Mouse (Mus musculus) small intestine, adult 2 months (tissue): ENCODE results near the gene Lif.

Source experiments
- CTCF ChIP-seq: fragments of 200-500 bp; IDR thresholded peaks from 2 replicates; pipeline ENCODE4 v1.5.1; 2012; ENCODE audit warnings: low read depth, mild to moderate bottlenecking, control low read depth, inconsistent platforms, low read length, moderate library complexity, mixed read lengths; ENCODE audit not compliant: insufficient replicate concordance, insufficient read length; ENCODE audit errors: extremely low read depth
- POLR2A ChIP-seq: fragments of 200-500 bp; IDR thresholded peaks from 2 replicates; pipeline ENCODE4 v1.6.1; 2012; ENCODE audit warnings: low read depth, mild to moderate bottlenecking, control low read depth, inconsistent platforms, low read length, moderate library complexity

DNA sequence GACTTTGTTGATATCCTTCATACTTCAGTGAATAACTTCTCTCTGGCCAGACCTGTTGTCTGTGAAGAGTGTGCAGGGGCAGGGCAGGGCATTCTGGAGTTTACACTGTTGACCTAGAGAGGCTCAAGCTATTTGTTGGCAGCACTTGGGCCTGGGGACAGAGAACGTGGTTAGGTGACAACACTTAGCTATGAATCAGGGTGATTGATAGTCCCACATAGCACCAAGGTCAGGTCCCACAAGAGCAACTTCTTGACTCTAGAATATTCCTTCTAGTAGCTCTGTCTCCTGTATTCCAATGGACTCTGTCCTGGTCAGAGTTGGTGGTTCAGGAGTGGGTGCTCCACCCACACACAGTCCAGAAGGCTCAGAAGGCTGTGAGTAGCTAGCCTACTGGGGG lies 46.6 kb upstream of the Lif start:
- TF ChIP-seq POLR2A (no peak), CTCF (no peak)
